Mouse (Mus musculus): ENCODE results near the gene Gnl2. TPM values are rescaled to one million over a fixed set of nuclear protein-coding genes. Genes with fewer than 3 reads are reported as not detected.
A peak's percentile ranks its signal among the peaks of the same experiment; 100 is the strongest.

The Gnl2 gene
- polyA plus RNA-seq, 1 experiment from 2014 or later = 106 TPM

GRCm38 (mm10) chr4:124978201-124978600, 38.2 kb upstream of the Gnl2 start:
- no peak for DNase-seq (ENCODE audit: low spot score)
- no peak overlapping the region for H3K9ac ChIP-seq (ENCODE audit: low read depth, low read length)
- H3K36me3 ChIP-seq (ENCODE audit: control insufficient read depth, insufficient read depth, low read length) = no peaks in the 10 kb centered on the region
- no peak overlapping the region for H3K27ac ChIP-seq (ENCODE audit: low read depth, low read length)
- H3K9me3 ChIP-seq (ENCODE audit: control insufficient read depth, low read length) = no peaks in the 10 kb centered on the region
- ATAC-seq (replicated peaks; ENCODE audit: low FRiP score) = no peak
- H3K4me2 ChIP-seq = no peak overlapping the region
- WGBS = 26% methylated on average over 5 of the region's 5 CpGs
- H3K27me3 ChIP-seq (replicated peaks; ENCODE audit: control insufficient read depth, insufficient read depth, low read length) = peaks cover 20% of the 10 kb centered on the region
- no peak overlapping the region for H3K4me3 ChIP-seq (ENCODE audit: low read depth, low read length)
- H3K4me1 ChIP-seq (replicated peaks; ENCODE audit: control insufficient read depth, insufficient read depth, low read length) = no peaks in the 10 kb centered on the region

GRCm38 (mm10) chr4:124983893-124984526, 32.4 kb upstream of the Gnl2 start:
- H3K9ac ChIP-seq (ENCODE audit: low read depth, low read length) = no peak overlapping the region
- H3K9me3 ChIP-seq (ENCODE audit: control insufficient read depth, low read length) = no peaks in the 10 kb centered on the region
- H3K4me3 ChIP-seq (ENCODE audit: low read depth, low read length) = no peak overlapping the region
- H3K27me3 ChIP-seq (replicated peaks; ENCODE audit: control insufficient read depth, insufficient read depth, low read length) = peaks cover 73% of the 10 kb centered on the region
- H3K27ac ChIP-seq (ENCODE audit: low read depth, low read length) = no peak overlapping the region
- no peak for ATAC-seq (replicated peaks; ENCODE audit: low FRiP score)
- WGBS = 17% methylated on average over 9 of the region's 9 CpGs
- no peaks in the 10 kb centered on the region for H3K36me3 ChIP-seq (ENCODE audit: control insufficient read depth, insufficient read depth, low read length)
- peaks cover 6% of the 10 kb centered on the region for H3K4me1 ChIP-seq (replicated peaks; ENCODE audit: control insufficient read depth, insufficient read depth, low read length)
- no peak overlapping the region for H3K4me2 ChIP-seq
- DNase-seq (ENCODE audit: low spot score) = no peak

- Histone ChIP-seq H3K9ac (ENCODE audit: low read depth, low read length) (no peak overlapping the region), H3K9me3 (ENCODE audit: control insufficient read depth, low read length) (no peaks in the 10 kb centered on the region), H3K4me1 (replicated peaks; ENCODE audit: control insufficient read depth, insufficient read depth, low read length) (peaks cover 6% of the 10 kb centered on the region), H3K4me3 (ENCODE audit: low read depth, low read length) (no peak overlapping the region), H3K36me3 (ENCODE audit: control insufficient read depth, insufficient read depth, low read length) (no peaks in the 10 kb centered on the region), H3K27me3 (replicated peaks; ENCODE audit: control insufficient read depth, insufficient read depth, low read length) (peaks cover 79% of the 10 kb centered on the region), H3K27ac (ENCODE audit: low read depth, low read length) (no peak overlapping the region), H3K4me2 (peak overlapping the region; percentile 12; the same call in 1 of the 2 replicates)
- WGBS = 12% methylated on average over 18 of the region's 18 CpGs
- DNase-seq (ENCODE audit: low spot score) (no peak), ATAC-seq (replicated peaks; ENCODE audit: low FRiP score) (no peak)
Measured at GRCm38 (mm10) chr4:124984871-124985670, 31.3 kb upstream of the Gnl2 start.

- H3K4me3 ChIP-seq (ENCODE audit: low read depth, low read length) = peak within 1 kb of the TSS; percentile 50
- no peaks in the 10 kb centered on the region for H3K36me3 ChIP-seq (ENCODE audit: control insufficient read depth, insufficient read depth, low read length)
- H3K27ac ChIP-seq (ENCODE audit: low read depth, low read length) = no peak within 1 kb of the TSS
- H3K27me3 ChIP-seq (replicated peaks; ENCODE audit: control insufficient read depth, insufficient read depth, low read length) = peaks cover 88% of the 10 kb centered on the region
- peak within 1 kb of the TSS; percentile 63 for H3K4me2 ChIP-seq
- ATAC-seq (replicated peaks; ENCODE audit: low FRiP score) = peak; percentile 25
- H3K4me1 ChIP-seq (replicated peaks; ENCODE audit: control insufficient read depth, insufficient read depth, low read length) = peaks cover 6% of the 10 kb centered on the region
- no peak for DNase-seq (ENCODE audit: low spot score)
- H3K9ac ChIP-seq (ENCODE audit: low read depth, low read length) = no peak within 1 kb of the TSS
- H3K9me3 ChIP-seq (ENCODE audit: control insufficient read depth, low read length) = no peaks in the 10 kb centered on the region
- 3% methylated on average over 62 of the region's 62 CpGs for WGBS
Measured at GRCm38 (mm10) chr4:124985671-124986602, 30.4 kb upstream of the Gnl2 start, which contains the start of gene Rspo1. Gene Rspo1, plus strand, starts transcription at chr4:124986430.

GRCm38 (mm10) chr4:124986739-124987710, 29.4 kb upstream of the Gnl2 start:
- peak overlapping the region; percentile 63 for H3K4me2 ChIP-seq
- no peak overlapping the region for H3K27ac ChIP-seq (ENCODE audit: low read depth, low read length)
- no peaks in the 10 kb centered on the region for H3K9me3 ChIP-seq (ENCODE audit: control insufficient read depth, low read length)
- peaks cover 94% of the 10 kb centered on the region for H3K27me3 ChIP-seq (replicated peaks; ENCODE audit: control insufficient read depth, insufficient read depth, low read length)
- peak overlapping the region; percentile 50 for H3K4me3 ChIP-seq (ENCODE audit: low read depth, low read length)
- H3K9ac ChIP-seq (ENCODE audit: low read depth, low read length) = no peak overlapping the region
- H3K36me3 ChIP-seq (ENCODE audit: control insufficient read depth, insufficient read depth, low read length) = no peaks in the 10 kb centered on the region
- H3K4me1 ChIP-seq (replicated peaks; ENCODE audit: control insufficient read depth, insufficient read depth, low read length) = peaks cover 6% of the 10 kb centered on the region
- ATAC-seq (replicated peaks; ENCODE audit: low FRiP score) = no peak
- DNase-seq (ENCODE audit: low spot score) = no peak
- WGBS = 6% methylated on average over 51 of the region's 51 CpGs

- no peak overlapping the region for H3K27ac ChIP-seq (ENCODE audit: low read depth, low read length)
- WGBS = 8% methylated on average over 10 of the region's 10 CpGs
- H3K4me2 ChIP-seq = no peak overlapping the region; the same call in 1 of the 2 replicates
- H3K4me3 ChIP-seq (ENCODE audit: low read depth, low read length) = no peak overlapping the region
- H3K36me3 ChIP-seq (ENCODE audit: control insufficient read depth, insufficient read depth, low read length) = no peaks in the 10 kb centered on the region
- H3K9me3 ChIP-seq (ENCODE audit: control insufficient read depth, low read length) = no peaks in the 10 kb centered on the region
- ATAC-seq (replicated peaks; ENCODE audit: low FRiP score) (no peak), DNase-seq (ENCODE audit: low spot score) (no peak)
- no peak overlapping the region for H3K9ac ChIP-seq (ENCODE audit: low read depth, low read length)
- peaks cover 6% of the 10 kb centered on the region for H3K4me1 ChIP-seq (replicated peaks; ENCODE audit: control insufficient read depth, insufficient read depth, low read length)
- H3K27me3 ChIP-seq (replicated peaks; ENCODE audit: control insufficient read depth, insufficient read depth, low read length) = peaks cover 91% of the 10 kb centered on the region
Measured at GRCm38 (mm10) chr4:124987711-124988097, 28.7 kb upstream of the Gnl2 start.

- Histone ChIP-seq H3K9ac (ENCODE audit: low read depth, low read length) (no peak overlapping the region), H3K4me2 (no peak overlapping the region), H3K4me1 (replicated peaks; ENCODE audit: control insufficient read depth, insufficient read depth, low read length) (peaks cover 6% of the 10 kb centered on the region), H3K27ac (ENCODE audit: low read depth, low read length) (no peak overlapping the region), H3K9me3 (ENCODE audit: control insufficient read depth, low read length) (no peaks in the 10 kb centered on the region), H3K36me3 (ENCODE audit: control insufficient read depth, insufficient read depth, low read length) (no peaks in the 10 kb centered on the region), H3K4me3 (ENCODE audit: low read depth, low read length) (no peak overlapping the region), H3K27me3 (replicated peaks; ENCODE audit: control insufficient read depth, insufficient read depth, low read length) (peaks cover 85% of the 10 kb centered on the region)
- ATAC-seq (replicated peaks; ENCODE audit: low FRiP score) (no peak), DNase-seq (ENCODE audit: low spot score) (no peak)
- WGBS = 11% methylated on average over 9 of the region's 9 CpGs
Measured at GRCm38 (mm10) chr4:124988382-124988781, 28.0 kb upstream of the Gnl2 start.
